Mouse (Mus musculus) cerebellum, adult 2 months (tissue): Measurements from ENCODE around the gene Heatr5a.

Experiments used
- CTCF ChIP-seq: fragments of 200-500 bp; IDR thresholded peaks from 2 replicates; pipeline ENCODE4 v1.5.1; 2011; ENCODE audit warnings: low read depth, mild to moderate bottlenecking, control low read depth, low read length, moderate library complexity, borderline replicate concordance; ENCODE audit not compliant: insufficient read depth
- POLR2A ChIP-seq: fragments of 200-500 bp; IDR thresholded peaks from 2 replicates; pipeline ENCODE4 v1.6.1; 2011; ENCODE audit warnings: low read length, control low read depth, borderline replicate concordance; ENCODE audit not compliant: insufficient read depth

GRCm38 (mm10) chr12:51886369-51886768, 84.8 kb downstream of the Heatr5a start:
- TF ChIP-seq CTCF (no peak), POLR2A (no peak)
